Mouse (Mus musculus) embryonic facial prominence, embryonic 10.5 days (tissue): ENCODE measurements around the gene Kctd6. TPM values are rescaled to one million over a fixed set of nuclear protein-coding genes. Genes with fewer than 3 reads are reported as not detected.
A peak's percentile ranks its signal among the peaks of the same experiment; 100 is the strongest.
"Not testable (repeated sequence)": the region's sequence is repeated elsewhere in the genome, so short reads cannot be mapped to it uniquely, and the experiment has no call there.

Experiments used
- DNase-seq: peaks from one replicate; pipeline ENCODE4 v3.0.0-alpha.2; 2017; ENCODE audit warnings: low spot score
- H3K27ac ChIP-seq: fragments of 300-500 bp; sonication (generic); replicated peaks from 2 replicates; pipeline ENCODE4 v1.5.1; 2016; ENCODE audit warnings: mild to moderate bottlenecking
- H3K27me3 ChIP-seq: fragments of 300-500 bp; sonication (generic); replicated peaks from 2 replicates; pipeline ENCODE4 v1.6.1; 2016; ENCODE audit warnings: low read depth, mild to moderate bottlenecking; ENCODE audit not compliant: poor library complexity, severe bottlenecking
- H3K36me3 ChIP-seq: fragments of 300-500 bp; sonication (generic); replicated peaks from 2 replicates; pipeline ENCODE4 v1.6.1; 2016; ENCODE audit warnings: mild to moderate bottlenecking, moderate library complexity
- H3K4me1 ChIP-seq: fragments of 300-500 bp; sonication (generic); 2 replicates; pipeline ENCODE4 v1.6.1; 2016
- H3K4me3 ChIP-seq: fragments of 300-500 bp; sonication (generic); 2 replicates; pipeline ENCODE4 v1.5.1; 2016; ENCODE audit warnings: mild to moderate bottlenecking, moderate library complexity
- H3K9me3 ChIP-seq: fragments of 300-500 bp; sonication (generic); 2 replicates; pipeline ENCODE4 v1.6.1; 2016; ENCODE audit warnings: mild to moderate bottlenecking
- WGBS: fragments of 180-500 bp; shearing (Covaris S2); methylation state at CpG from one replicate; pipeline ENCODE4 v1.1.7; 2016; 5-methylcytosine and 5-hydroxymethylcytosine counted together
- polyA plus RNA-seq: library from polyadenylated mRNA; unstranded; fragments of >200 nt; fragmentation: Nextera tagmentation; extraction: Ambion mirVana; gene quantifications from 2 replicates; pipeline ENCODE4 v1.2.1, GENCODE M21; 2016

Gene Kctd6
- 6.3 and 8.3 TPM in 2 replicates for polyA plus RNA-seq

GRCm38 (mm10) chr14:8213803-8214224 is at the start of gene Kctd6:
TSS of gene Kctd6 (plus strand) at chr14:8214140.
- H3K9me3 ChIP-seq = no peaks in the 10 kb centered on the region
- peak within 1 kb of the TSS; percentile 76 for H3K4me3 ChIP-seq
- peak; percentile 100 for DNase-seq
- peaks cover 27% of the 10 kb centered on the region for H3K27me3 ChIP-seq
- H3K36me3 ChIP-seq = no peaks in the 10 kb centered on the region
- H3K4me1 ChIP-seq = peaks cover 35% of the 10 kb centered on the region
- WGBS = 0% methylated on average over 49 of the region's 49 CpGs
- peak within 1 kb of the TSS; percentile 92 for H3K27ac ChIP-seq

GRCm38 (mm10) chr14:8164463-8164862 is 49.5 kb upstream of the Kctd6 start:
- H3K36me3 ChIP-seq = peaks cover 89% of the 10 kb centered on the region
- 85% methylated on average over 7 of the region's 7 CpGs for WGBS

GRCm38 (mm10) chr14:8172507-8173410 is 41.2 kb upstream of the Kctd6 start, which contains the start of gene Pdhb:
TSS of gene Pdhb (minus strand) at chr14:8173025.
- under 1% methylated on average over 64 of the region's 64 CpGs for WGBS
- peak within 1 kb of the TSS; percentile 96 for H3K4me3 ChIP-seq
- H3K4me1 ChIP-seq = peaks cover 11% of the 10 kb centered on the region
- H3K27me3 ChIP-seq = no peaks in the 10 kb centered on the region
- peak within 1 kb of the TSS; percentile 95 for H3K27ac ChIP-seq
- DNase-seq = peak; percentile 99
- H3K36me3 ChIP-seq = peaks cover 34% of the 10 kb centered on the region
- H3K9me3 ChIP-seq = no peaks in the 10 kb centered on the region

More at GRCm38 (mm10) chr14:8164463-8164862, 49.5 kb upstream of the Kctd6 start:
- no peak for DNase-seq
- Histone ChIP-seq H3K27me3 (no peaks in the 10 kb centered on the region), H3K9me3 (no peaks in the 10 kb centered on the region), H3K4me1 (no peaks in the 10 kb centered on the region), H3K4me3 (no peak overlapping the region), H3K27ac (no peak overlapping the region)

GRCm38 (mm10) chr14:8173542-8174250 is 40.2 kb upstream of the Kctd6 start:
- Histone ChIP-seq H3K4me1 (peaks cover 11% of the 10 kb centered on the region), H3K27ac (peak overlapping the region; percentile 95), H3K4me3 (peak overlapping the region; percentile 96), H3K36me3 (peaks cover 25% of the 10 kb centered on the region)
- H3K27me3 ChIP-seq, DNase-seq, H3K9me3 ChIP-seq: not testable (repeated sequence)
- 39% methylated on average over 7 of the region's 7 CpGs for WGBS

- H3K4me1 ChIP-seq = peaks cover 11% of the 10 kb centered on the region
- no peaks in the 10 kb centered on the region for H3K9me3 ChIP-seq
- DNase-seq = no peak
- no peak overlapping the region for H3K27ac ChIP-seq
- 88% methylated on average over 5 of the region's 5 CpGs for WGBS
- H3K27me3 ChIP-seq = no peaks in the 10 kb centered on the region
- H3K36me3 ChIP-seq = peaks cover 16% of the 10 kb centered on the region
- no peak overlapping the region for H3K4me3 ChIP-seq
Observed at GRCm38 (mm10) chr14:8174634-8175033, 39.3 kb upstream of the Kctd6 start.

- peak; percentile 39 for DNase-seq
- WGBS = 66% methylated on average over 5 of the region's 5 CpGs
- peaks cover 11% of the 10 kb centered on the region for H3K4me1 ChIP-seq
Observed at GRCm38 (mm10) chr14:8176251-8176650, 37.7 kb upstream of the Kctd6 start.

GRCm38 (mm10) chr14:8180371-8181035 is 33.4 kb upstream of the Kctd6 start:
- Histone ChIP-seq H3K4me1 (no peaks in the 10 kb centered on the region), H3K36me3 (no peaks in the 10 kb centered on the region), H3K27ac (no peak overlapping the region), H3K27me3 (no peaks in the 10 kb centered on the region), H3K9me3 (no peaks in the 10 kb centered on the region), H3K4me3 (no peak overlapping the region)
- DNase-seq = no peak
- 75% methylated on average over 4 of the region's 4 CpGs for WGBS

More at GRCm38 (mm10) chr14:8176251-8176650, 37.7 kb upstream of the Kctd6 start:
- no peaks in the 10 kb centered on the region for H3K9me3 ChIP-seq
- H3K36me3 ChIP-seq = no peaks in the 10 kb centered on the region; the same call in 1 of the 2 replicates
- no peak overlapping the region for H3K4me3 ChIP-seq
- H3K27ac ChIP-seq = no peak overlapping the region
- H3K27me3 ChIP-seq = no peaks in the 10 kb centered on the region

- Histone ChIP-seq H3K27ac (no peak overlapping the region), H3K27me3 (no peaks in the 10 kb centered on the region), H3K4me3 (no peak overlapping the region), H3K9me3 (no peaks in the 10 kb centered on the region), H3K4me1 (no peaks in the 10 kb centered on the region), H3K36me3 (no peaks in the 10 kb centered on the region)
- no peak for DNase-seq
- WGBS = 59% methylated on average over 3 of the region's 3 CpGs
Observed at GRCm38 (mm10) chr14:8183330-8183729, 30.6 kb upstream of the Kctd6 start.

- no peak overlapping the region for H3K27ac ChIP-seq
- H3K4me1 ChIP-seq = no peaks in the 10 kb centered on the region
- WGBS = 92% methylated on average over 6 of the region's 6 CpGs
- no peaks in the 10 kb centered on the region for H3K9me3 ChIP-seq
- DNase-seq = no peak
- no peaks in the 10 kb centered on the region for H3K36me3 ChIP-seq
- no peaks in the 10 kb centered on the region for H3K27me3 ChIP-seq
- H3K4me3 ChIP-seq = no peak overlapping the region
Observed at GRCm38 (mm10) chr14:8186278-8187045, 27.5 kb upstream of the Kctd6 start.

GRCm38 (mm10) chr14:8190556-8190955 is 23.4 kb upstream of the Kctd6 start:
- no peaks in the 10 kb centered on the region for H3K4me1 ChIP-seq
- H3K36me3 ChIP-seq = no peaks in the 10 kb centered on the region
- H3K9me3 ChIP-seq = no peaks in the 10 kb centered on the region
- no peak overlapping the region for H3K27ac ChIP-seq
- H3K4me3 ChIP-seq = no peak overlapping the region
- DNase-seq = no peak
- WGBS = 90% methylated on average over 3 of the region's 3 CpGs
- H3K27me3 ChIP-seq = no peaks in the 10 kb centered on the region

GRCm38 (mm10) chr14:8191331-8191965 is 22.5 kb upstream of the Kctd6 start:
- Histone ChIP-seq H3K27me3 (no peaks in the 10 kb centered on the region), H3K27ac (no peak overlapping the region), H3K9me3 (no peaks in the 10 kb centered on the region), H3K36me3 (no peaks in the 10 kb centered on the region), H3K4me3 (no peak overlapping the region), H3K4me1 (no peaks in the 10 kb centered on the region)
- 67% methylated on average over 12 of the region's 12 CpGs for WGBS
- DNase-seq = no peak
